Mouse (Mus musculus) bone marrow macrophage, adult 2 months (primary cell): ENCODE results near the gene Susd1. TPM values are rescaled to one million over a fixed set of nuclear protein-coding genes. Genes with fewer than 3 reads are reported as not detected.

Source experiments
- H3K27ac ChIP-seq: 2 replicates; pipeline ENCODE4 v1.5.1; 2012; ENCODE audit warnings: low read depth, low read length; ENCODE audit not compliant: insufficient read depth
- H3K4me1 ChIP-seq: 2 replicates; pipeline ENCODE4 v1.6.1; 2012; ENCODE audit warnings: low read length; ENCODE audit not compliant: control insufficient read depth, insufficient read depth
- H3K4me3 ChIP-seq: 2 replicates; pipeline ENCODE4 v1.5.1; 2012; ENCODE audit warnings: mild to moderate bottlenecking, low read length, moderate library complexity; ENCODE audit not compliant: insufficient read depth
- CTCF ChIP-seq: IDR thresholded peaks from 2 replicates; pipeline ENCODE4 v1.5.1; 2012; ENCODE audit warnings: low read depth, mild to moderate bottlenecking, low read length, moderate library complexity
- POLR2A ChIP-seq: IDR thresholded peaks from 2 replicates; pipeline ENCODE4 v1.6.1; 2012; ENCODE audit warnings: mild to moderate bottlenecking, low read depth, low read length, borderline replicate concordance
- polyA plus RNA-seq: library from polyadenylated mRNA; stranded (reverse); fragments of >200 nt; gene quantifications from 2 replicates; pipeline ENCODE4 v1.2.4, GENCODE M21; 2012; ENCODE audit not compliant: missing spikeins, insufficient read depth, insufficient read length

The Susd1 gene
- 12.2 and 18.1 TPM in 2 replicates for polyA plus RNA-seq

DNA sequence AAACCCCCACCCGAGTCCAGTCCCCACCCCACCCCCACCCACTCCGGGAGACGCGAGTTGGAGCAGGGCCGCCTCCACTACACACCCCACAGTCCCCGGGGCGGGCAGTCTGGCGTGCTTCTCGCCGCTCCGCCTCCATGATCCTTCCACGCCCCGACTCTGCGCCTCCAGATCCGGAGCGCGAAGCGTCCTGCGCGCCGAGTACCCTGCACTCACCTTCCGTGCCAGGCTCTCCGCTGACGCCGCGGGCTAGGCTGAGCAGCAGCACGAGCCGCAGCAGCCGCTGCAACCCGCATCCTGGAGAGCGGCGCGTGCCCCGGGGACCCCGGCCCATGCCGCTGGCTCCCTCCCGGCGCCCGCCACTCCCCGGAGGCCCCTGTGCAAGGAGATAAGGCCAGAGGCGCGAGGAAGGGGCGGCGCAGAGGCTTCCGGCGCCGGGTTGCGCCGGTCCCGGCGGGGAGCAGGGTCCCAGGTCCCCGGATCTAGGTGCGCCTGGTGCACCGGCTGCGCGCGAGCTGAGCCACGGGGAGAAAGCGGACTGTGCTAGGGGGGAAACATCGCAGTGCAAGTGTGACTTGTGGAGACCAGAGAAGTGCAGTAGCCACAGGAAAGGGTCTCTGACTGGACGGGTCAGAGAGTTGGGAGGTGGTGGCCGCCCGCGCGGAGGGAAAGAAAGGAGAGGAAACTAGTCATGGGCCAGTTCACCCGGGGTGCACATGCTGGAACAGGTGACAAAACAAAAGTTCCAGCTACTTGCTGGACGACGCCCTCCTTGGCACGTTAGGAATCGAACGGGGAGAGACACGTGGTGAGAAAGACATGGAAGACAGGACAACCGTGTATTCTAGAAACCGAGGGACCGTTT lies at the start of gene Susd1:
Gene Susd1, minus strand, starts transcription at position 644 of the 865 bp plus-strand sequence.
- Histone ChIP-seq H3K4me3 (peak within 1 kb of the TSS; percentile 71), H3K4me1 (peaks cover 41% of the 10 kb centered on the region), H3K27ac (peak within 1 kb of the TSS; percentile 97)
- TF ChIP-seq POLR2A (no peak), CTCF (no peak)

DNA sequence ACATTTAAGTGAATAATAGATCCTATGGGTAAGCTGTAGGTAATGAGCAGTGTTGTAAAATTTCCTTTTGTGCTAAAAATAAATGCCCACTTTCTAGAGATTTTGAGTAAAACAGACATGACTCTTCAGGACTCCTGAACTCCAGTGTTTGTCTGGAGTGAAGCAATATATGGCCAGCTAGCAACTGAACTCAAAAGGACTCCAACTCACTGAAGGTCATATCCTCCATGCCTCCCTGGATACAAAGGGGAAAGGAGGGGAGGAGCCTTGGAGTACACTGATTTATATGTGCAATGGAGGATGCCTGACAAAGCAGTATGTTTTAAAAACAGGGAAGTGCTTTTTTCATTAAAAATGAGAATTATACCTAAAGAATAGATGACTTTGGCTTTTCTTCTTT lies 32.9 kb upstream of the Susd1 start:
- no peak overlapping the region for H3K4me3 ChIP-seq
- H3K27ac ChIP-seq = 0 out of 2 replicates have a peak overlapping the region, but pooled peaks have one; percentile 37
- TF ChIP-seq POLR2A (no peak), CTCF (no peak)
- peaks cover 45% of the 10 kb centered on the region for H3K4me1 ChIP-seq

DNA sequence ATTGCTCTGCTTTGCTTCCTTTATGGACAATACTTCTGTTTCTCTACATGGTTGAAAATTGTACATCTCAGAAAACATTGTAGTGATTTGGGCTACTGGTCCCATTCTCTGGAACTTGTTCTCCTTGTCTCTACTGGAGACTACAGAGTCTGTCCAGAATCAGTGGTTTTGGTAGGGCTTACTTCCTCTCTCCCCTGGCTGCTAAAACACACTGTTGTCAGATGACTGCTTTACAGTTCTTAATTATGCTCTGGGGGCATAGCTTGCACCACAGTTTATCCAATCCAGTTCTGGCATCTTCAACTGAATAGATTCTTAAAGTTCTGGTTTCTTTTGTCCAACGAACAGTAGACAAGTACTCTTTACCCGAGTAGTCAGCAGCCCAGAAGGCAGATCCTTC lies 27.0 kb upstream of the Susd1 start:
- Histone ChIP-seq H3K4me1 (peaks cover 58% of the 10 kb centered on the region), H3K4me3 (no peak overlapping the region), H3K27ac (peak overlapping the region; percentile 96)
- no peak for TF ChIP-seq POLR2A
- no peak for TF ChIP-seq CTCF

- TF ChIP-seq POLR2A (no peak), CTCF (no peak)
- Histone ChIP-seq H3K4me3 (no peak overlapping the region), H3K27ac (peak overlapping the region; percentile 96), H3K4me1 (peaks cover 63% of the 10 kb centered on the region)
Observed at GRCm38 (mm10) chr4:59464661-59465060, 26.2 kb upstream of the Susd1 start.

DNA sequence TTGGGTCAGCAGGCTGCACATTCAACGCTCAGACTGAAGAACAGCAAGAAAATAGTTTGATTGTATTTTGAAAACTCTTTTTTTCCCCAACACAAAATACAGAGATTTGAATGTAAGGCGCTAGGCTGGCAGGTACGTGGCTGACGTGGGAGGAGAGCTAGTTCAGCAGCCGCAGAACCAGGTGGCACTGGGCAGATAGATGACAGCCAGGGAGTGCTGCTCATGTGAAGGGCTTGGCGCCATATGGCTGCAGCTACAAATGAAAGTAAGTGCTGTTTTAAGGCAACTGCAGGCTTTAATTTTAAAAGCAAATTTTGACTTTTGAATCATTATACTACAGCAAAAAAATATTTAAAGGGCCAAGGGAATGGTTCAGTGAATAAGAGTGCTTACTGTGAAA lies 24.1 kb upstream of the Susd1 start:
- H3K4me3 ChIP-seq = no peak overlapping the region
- TF ChIP-seq CTCF = no peak
- TF ChIP-seq POLR2A = no peak
- peaks cover 66% of the 10 kb centered on the region for H3K4me1 ChIP-seq
- no peak overlapping the region for H3K27ac ChIP-seq

- Histone ChIP-seq H3K27ac (no peak overlapping the region), H3K4me3 (no peak overlapping the region), H3K4me1 (peaks cover 66% of the 10 kb centered on the region)
- TF ChIP-seq CTCF = no peak
- no peak for TF ChIP-seq POLR2A
Observed at GRCm38 (mm10) chr4:59461116-59461727, 22.8 kb upstream of the Susd1 start.

DNA sequence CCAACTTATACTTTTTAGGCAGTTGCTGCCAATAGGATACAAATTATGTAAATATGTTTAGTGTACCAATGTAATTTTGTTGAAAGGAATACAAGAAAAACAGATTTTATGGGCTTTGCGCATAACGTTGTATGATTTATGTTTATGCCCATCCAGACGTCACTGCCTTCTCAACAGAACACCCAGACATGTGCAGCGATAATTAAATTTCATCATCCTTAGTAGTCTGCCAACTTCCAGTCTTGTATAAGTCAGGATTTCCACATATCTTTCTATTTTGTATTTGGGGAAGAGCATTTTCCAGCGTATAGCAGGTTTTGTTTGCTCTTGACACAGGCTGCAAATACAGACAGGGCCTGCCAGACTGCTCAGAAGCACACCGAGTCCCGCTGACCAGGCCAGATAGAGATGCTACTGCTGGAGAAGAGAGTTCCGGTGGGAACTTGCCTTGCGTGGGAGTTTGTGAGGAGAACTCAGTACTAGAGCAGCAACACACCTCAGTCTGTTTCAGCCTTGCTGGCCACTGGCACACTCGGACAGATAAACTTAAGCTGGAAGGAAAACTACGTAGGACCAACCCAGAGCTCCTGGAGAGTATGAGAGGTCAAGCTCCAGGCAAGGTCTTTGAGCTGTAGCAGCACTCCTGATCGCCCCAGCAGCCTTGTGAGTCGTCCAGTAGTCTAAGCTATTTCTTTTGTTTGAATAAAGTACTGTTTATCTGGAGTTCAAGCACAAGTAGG lies 21.0 kb upstream of the Susd1 start:
- Histone ChIP-seq H3K27ac (peak overlapping the region; percentile 50), H3K4me3 (no peak overlapping the region), H3K4me1 (peaks cover 69% of the 10 kb centered on the region)
- TF ChIP-seq POLR2A = no peak
- TF ChIP-seq CTCF = no peak

- peak overlapping the region; percentile 27 for H3K27ac ChIP-seq
- no peak overlapping the region for H3K4me3 ChIP-seq
Observed at GRCm38 (mm10) chr4:59457941-59458340, 19.5 kb upstream of the Susd1 start.

DNA sequence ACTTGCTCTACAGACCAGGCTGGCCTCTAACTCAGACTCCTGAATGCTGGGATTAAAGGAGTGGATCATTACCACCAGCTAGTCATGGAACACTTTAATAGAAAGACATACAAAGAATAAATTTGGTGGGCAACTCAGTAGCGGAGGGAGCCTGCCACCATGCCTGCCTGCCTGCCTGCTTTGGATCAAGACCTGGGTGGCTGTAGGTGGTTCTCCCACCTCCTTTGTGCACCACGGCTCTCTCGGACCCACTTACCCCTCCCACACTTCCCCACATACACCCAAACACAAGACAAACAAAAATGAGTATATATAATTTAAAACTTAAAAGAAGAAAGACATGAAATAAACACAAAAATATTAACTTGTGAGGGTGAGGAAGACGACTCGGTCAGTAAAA lies 18.7 kb upstream of the Susd1 start:
- no peak overlapping the region for H3K4me3 ChIP-seq
- H3K27ac ChIP-seq = no peak overlapping the region
- H3K4me1 ChIP-seq = peaks cover 75% of the 10 kb centered on the region
- no peak for TF ChIP-seq POLR2A
- no peak; the same call in 1 of the 2 replicates for TF ChIP-seq CTCF

More at GRCm38 (mm10) chr4:59457941-59458340, 19.5 kb upstream of the Susd1 start:
- peaks cover 69% of the 10 kb centered on the region for H3K4me1 ChIP-seq
- TF ChIP-seq POLR2A = no peak
- TF ChIP-seq CTCF = no peak
